Mouse (Mus musculus): ENCODE measurements around the gene Zbtb4.

DNA sequence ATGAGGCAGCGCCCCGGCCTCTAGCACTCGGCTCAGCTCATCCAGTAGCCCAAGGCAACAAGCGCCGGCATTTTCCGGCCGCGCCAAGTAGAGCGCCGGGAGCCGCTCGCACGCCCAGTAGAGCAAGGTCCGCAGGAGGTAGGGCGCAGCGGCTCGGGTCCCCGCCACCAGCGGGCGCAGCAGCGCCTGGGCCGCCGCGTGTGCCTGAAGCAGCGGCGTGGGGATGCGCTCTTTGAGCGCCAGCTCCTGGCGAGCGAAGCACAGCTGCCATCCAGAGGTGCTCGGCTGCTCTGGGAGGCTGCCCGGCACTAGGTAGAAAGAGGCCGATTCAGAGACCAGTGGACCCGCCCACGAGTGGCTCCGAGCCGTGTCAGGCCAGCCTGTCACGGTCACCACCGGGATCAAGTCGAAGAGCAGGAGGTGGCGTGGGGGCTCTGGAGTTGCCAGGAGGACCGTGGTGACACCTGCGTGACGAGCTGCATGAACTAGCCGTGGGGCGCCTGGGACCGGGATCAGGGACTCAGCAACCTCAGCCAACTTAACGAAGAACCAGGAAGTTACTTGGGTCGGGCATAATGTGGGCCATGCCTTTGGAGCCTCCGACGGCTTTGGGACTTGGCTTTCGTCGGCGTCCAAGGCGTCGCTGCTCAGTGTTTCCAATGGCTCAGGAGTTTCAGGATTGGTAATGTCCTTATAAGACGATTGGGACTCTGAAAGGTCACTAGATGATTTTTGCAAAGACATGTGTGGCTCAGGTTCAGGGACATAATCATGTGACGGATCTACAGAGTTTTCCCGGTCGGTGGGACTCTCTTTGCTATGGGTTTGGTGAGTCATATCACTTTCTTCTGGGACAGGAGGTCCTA is 38.3 kb downstream of the Zbtb4 start:
- TF ChIP-seq CTCF (conservative IDR thresholded peaks at IDR 0.05; ENCODE audit: low read length) (no peak), NANOG (IDR thresholded peaks at IDR 0.05; ENCODE audit: borderline replicate concordance, low read length) (no peak)
